Mouse (Mus musculus) kidney, adult 2 months (tissue): ENCODE measurements around the gene Nnat. TPM values are rescaled to one million over a fixed set of nuclear protein-coding genes. Genes with fewer than 3 reads are reported as not detected.

Source experiments
- DNase-seq: peaks from one replicate; pipeline ENCODE4 v3.0.0; 2021
- H3K27ac ChIP-seq: fragments of 200-500 bp; 2 replicates; pipeline ENCODE4 v1.5.1; 2012; ENCODE audit warnings: low read depth, low read length, control low read depth, inconsistent platforms; ENCODE audit not compliant: insufficient read depth
- H3K27me3 ChIP-seq: fragments of 200-500 bp; replicated peaks from 2 replicates; pipeline ENCODE4 v1.6.1; 2012; ENCODE audit warnings: mild to moderate bottlenecking, moderate library complexity, low read length, inconsistent platforms; ENCODE audit not compliant: control insufficient read depth, insufficient read depth
- H3K36me3 ChIP-seq: fragments of 200-500 bp; 2 replicates; pipeline ENCODE4 v1.6.1; 2012; ENCODE audit warnings: mild to moderate bottlenecking, moderate library complexity, low read length, inconsistent platforms; ENCODE audit not compliant: control insufficient read depth, insufficient read depth
- H3K4me1 ChIP-seq: fragments of 200-500 bp; 2 replicates; pipeline ENCODE4 v1.6.1; 2011; ENCODE audit warnings: low read length; ENCODE audit not compliant: control insufficient read depth, insufficient read depth
- H3K4me3 ChIP-seq: fragments of 200-500 bp; 2 replicates; pipeline ENCODE4 v1.5.1; 2011; ENCODE audit warnings: mild to moderate bottlenecking, low read depth, low read length, control low read depth; ENCODE audit not compliant: insufficient read depth
- CTCF ChIP-seq: fragments of 200-500 bp; conservative IDR thresholded peaks from 2 replicates; pipeline ENCODE4 v1.5.1; 2011; ENCODE audit warnings: low read depth, mild to moderate bottlenecking, control low read depth, low read length, moderate library complexity, mixed read lengths; ENCODE audit not compliant: insufficient read depth, insufficient read length
- POLR2A ChIP-seq: fragments of 200-500 bp; IDR thresholded peaks from one replicate; pipeline ENCODE4 v1.6.1; 2011; ENCODE audit warnings: low read depth, low read length, control low read depth
- WGBS: fragments of 180-500 bp; shearing (Covaris S2); methylation state at CpG from one replicate; pipeline ENCODE4 v1.1.7; 2018; 5-methylcytosine and 5-hydroxymethylcytosine counted together
- polyA plus RNA-seq: library from polyadenylated mRNA; depleted of rRNA; stranded (reverse); fragments of >200 nt; gene quantifications from 2 replicates; pipeline ENCODE4 v1.2.3, GENCODE M21; 2012; rRNA removed

The Nnat gene
- polyA plus RNA-seq, 1 experiment, result 1.9 TPM

- no peak for TF ChIP-seq POLR2A
- no peak for TF ChIP-seq CTCF
- no peak for DNase-seq
- no peaks in the 10 kb centered on the region for H3K27me3 ChIP-seq
- H3K4me3 ChIP-seq, result no peak overlapping the region
- no peaks in the 10 kb centered on the region for H3K4me1 ChIP-seq
- H3K27ac ChIP-seq, result no peak overlapping the region
- H3K36me3 ChIP-seq, result no peaks in the 10 kb centered on the region
- 48% methylated on average over 9 of the region's 9 CpGs for WGBS
These were observed 47.8 kb downstream of the Nnat start for GRCm38 (mm10) chr2:157607542-157608236.

- TF ChIP-seq CTCF (no peak), POLR2A (no peak)
- no peak overlapping the region for H3K27ac ChIP-seq
- 86% methylated on average over 3 of the region's 3 CpGs for WGBS
- H3K36me3 ChIP-seq, result no peaks in the 10 kb centered on the region
- no peak for DNase-seq
- no peaks in the 10 kb centered on the region for H3K27me3 ChIP-seq
- no peaks in the 10 kb centered on the region for H3K4me1 ChIP-seq
- no peak overlapping the region for H3K4me3 ChIP-seq
These were observed 51.9 kb downstream of the Nnat start for GRCm38 (mm10) chr2:157611735-157612134.

Other genes starting within 250 kb of the Nnat start
- gene Ghrh, start 212.6 kb upstream of the Nnat start, polyA plus RNA-seq, result not detected in 2 replicates
- gene Manbal, start 192.5 kb upstream of the Nnat start, polyA plus RNA-seq, result 70.0 and 75.9 TPM in 2 replicates
- gene Src, start 141.6 kb upstream of the Nnat start, polyA plus RNA-seq, result 31.8 and 33.9 TPM in 2 replicates
- gene Blcap, start 11.2 kb downstream of the Nnat start, polyA plus RNA-seq, result 43.7 and 49.5 TPM in 2 replicates
- gene Ctnnbl1, start 177.3 kb downstream of the Nnat start, polyA plus RNA-seq, result 16.7 and 17.6 TPM in 2 replicates